Mouse (Mus musculus): ENCODE results near the gene Ap1b1. TPM values are rescaled to one million over a fixed set of nuclear protein-coding genes. Genes with fewer than 3 reads are reported as not detected.

The Ap1b1 gene
- total and polyA plus RNA-seq, 2 experiments from 2014 or later = 29.6 to 39.0 TPM

DNA sequence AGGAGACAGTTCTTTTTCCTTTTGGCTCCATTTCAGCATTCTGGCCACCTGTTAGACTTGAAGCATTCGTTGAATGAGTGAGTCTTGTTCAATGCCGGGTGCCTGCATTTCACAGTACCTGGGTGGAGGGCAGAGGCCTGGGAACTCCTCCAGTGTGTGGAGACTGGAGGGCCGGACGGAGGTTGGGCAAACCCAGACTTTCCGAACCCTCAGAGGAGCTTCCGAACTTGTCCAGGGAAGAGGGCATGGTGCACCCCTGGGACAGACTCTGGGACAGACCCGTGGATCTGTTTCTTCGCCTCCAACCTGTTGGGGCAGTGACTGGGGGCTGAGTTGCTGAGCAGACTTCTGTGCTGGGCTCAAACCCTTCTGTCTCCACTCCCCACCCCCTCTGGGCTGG lies 70.4 kb downstream of the Ap1b1 start:
- H3K27ac ChIP-seq (ENCODE audit: low read depth) = no peak overlapping the region
- no peak overlapping the region for H3K4me3 ChIP-seq (ENCODE audit: low read depth, low read length)
- TF ChIP-seq EP300 (IDR thresholded peaks at IDR 0.05; ENCODE audit: low read depth) = no peak
- TF ChIP-seq CTCF (IDR thresholded peaks at IDR 0.05; ENCODE audit: low read depth) = no peak
- no peaks in the 10 kb centered on the region for H3K36me3 ChIP-seq (replicated peaks; ENCODE audit: control insufficient read depth, insufficient read depth, low read length)
- H3K9me3 ChIP-seq (replicated peaks; ENCODE audit: control insufficient read depth, low read length) = no peaks in the 10 kb centered on the region
- H3K9ac ChIP-seq (replicated peaks; ENCODE audit: low read depth, low read length) = no peak overlapping the region
- peaks cover 46% of the 10 kb centered on the region for H3K27me3 ChIP-seq (ENCODE audit: control insufficient read depth, insufficient read depth, low read length)
- DNase-seq (ENCODE audit: low spot score) (no peak), ATAC-seq (ENCODE audit: insufficient read depth, low read depth) (no peak)
- no peak overlapping the region for H3K4me2 ChIP-seq (ENCODE audit: low read depth, low read length)
- peaks cover 17% of the 10 kb centered on the region for H3K4me1 ChIP-seq (ENCODE audit: control insufficient read depth, insufficient read depth)
- WGBS = 71% methylated on average over 8 of the region's 8 CpGs

DNA sequence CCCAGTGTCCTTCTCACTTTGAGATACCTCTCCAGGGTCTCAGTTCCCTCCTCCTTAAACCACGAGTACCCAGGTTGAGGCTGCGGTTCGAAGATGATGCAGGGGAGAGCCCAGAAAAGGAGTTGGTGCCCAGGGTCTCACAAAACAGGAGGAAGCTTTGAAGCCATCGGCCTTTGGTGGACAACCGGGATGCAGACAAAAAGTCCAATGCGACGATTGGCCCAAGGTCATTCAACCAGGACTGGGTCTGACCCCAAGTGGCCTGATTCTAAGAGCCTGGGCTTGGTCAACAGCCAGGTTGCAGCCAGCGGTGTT lies 70.9 kb downstream of the Ap1b1 start:
- DNase-seq (ENCODE audit: low spot score) (no peak), ATAC-seq (ENCODE audit: insufficient read depth, low read depth) (no peak)
- Histone ChIP-seq H3K4me3 (ENCODE audit: low read depth, low read length) (peak overlapping the region; percentile 56), H3K4me1 (ENCODE audit: control insufficient read depth, insufficient read depth) (peaks cover 21% of the 10 kb centered on the region), H3K9me3 (replicated peaks; ENCODE audit: control insufficient read depth, low read length) (no peaks in the 10 kb centered on the region), H3K9ac (replicated peaks; ENCODE audit: low read depth, low read length) (0 out of 2 replicates have a peak overlapping the region, but pooled peaks have one; percentile 31), H3K4me2 (ENCODE audit: low read depth, low read length) (peak overlapping the region; percentile 97), H3K27me3 (ENCODE audit: control insufficient read depth, insufficient read depth, low read length) (peaks cover 46% of the 10 kb centered on the region), H3K36me3 (replicated peaks; ENCODE audit: control insufficient read depth, insufficient read depth, low read length) (no peaks in the 10 kb centered on the region), H3K27ac (ENCODE audit: low read depth) (no peak overlapping the region)
- TF ChIP-seq EP300 (IDR thresholded peaks at IDR 0.05; ENCODE audit: low read depth) = no peak
- TF ChIP-seq CTCF (IDR thresholded peaks at IDR 0.05; ENCODE audit: low read depth) = no peak
- 24% methylated on average over 8 of the region's 8 CpGs for WGBS

DNA sequence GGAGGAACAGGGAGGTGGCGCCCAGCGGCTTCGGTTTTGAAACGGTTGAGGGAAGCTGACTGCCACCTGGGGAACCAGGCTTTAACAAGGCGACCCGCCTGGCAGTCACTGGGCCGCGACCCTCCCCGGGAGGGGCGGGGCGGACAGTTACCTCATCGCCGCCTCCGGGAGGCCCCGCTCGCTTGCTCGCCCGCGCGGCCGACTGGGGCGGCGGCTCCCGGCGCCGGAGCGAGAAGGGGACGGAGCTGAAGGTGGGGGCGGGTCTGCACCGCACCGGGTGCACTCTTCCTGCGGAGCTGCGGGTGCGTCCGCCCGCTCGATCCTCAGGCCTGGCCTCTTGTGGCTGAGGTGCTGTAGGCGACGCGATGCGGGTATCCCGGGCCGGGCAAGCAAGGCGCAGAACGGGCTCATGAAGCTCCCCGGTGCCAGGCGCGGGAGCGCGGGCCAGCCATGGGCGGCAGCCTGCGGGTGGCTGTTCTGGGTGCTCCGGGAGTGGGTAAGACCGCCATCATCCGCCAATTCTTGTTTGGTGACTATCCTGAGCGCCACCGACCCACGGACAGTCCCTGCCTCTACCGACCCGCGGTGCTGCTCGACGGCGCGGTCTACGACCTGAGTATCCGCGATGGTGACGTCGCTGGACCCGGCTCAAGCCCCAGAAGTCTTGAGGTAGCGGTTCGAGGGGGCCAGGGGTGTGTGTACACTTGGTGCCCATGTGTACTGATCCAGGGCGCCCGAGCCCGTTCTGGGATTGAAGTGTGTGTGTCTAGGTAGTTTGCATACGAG lies 71.4 kb downstream of the Ap1b1 start, which contains the start of gene Rasl10a:
Gene Rasl10a (plus strand): TSS at position 273 of the 786 bp plus-strand sequence.
- Histone ChIP-seq H3K4me1 (ENCODE audit: control insufficient read depth, insufficient read depth) (peaks cover 26% of the 10 kb centered on the region), H3K9ac (replicated peaks; ENCODE audit: low read depth, low read length) (peak within 1 kb of the TSS; percentile 31; the same call in 1 of the 2 replicates), H3K9me3 (replicated peaks; ENCODE audit: control insufficient read depth, low read length) (no peaks in the 10 kb centered on the region), H3K27ac (ENCODE audit: low read depth) (no peak within 1 kb of the TSS), H3K4me2 (ENCODE audit: low read depth, low read length) (peak within 1 kb of the TSS; percentile 97), H3K4me3 (ENCODE audit: low read depth, low read length) (peak within 1 kb of the TSS; percentile 56), H3K36me3 (replicated peaks; ENCODE audit: control insufficient read depth, insufficient read depth, low read length) (no peaks in the 10 kb centered on the region), H3K27me3 (ENCODE audit: control insufficient read depth, insufficient read depth, low read length) (peaks cover 46% of the 10 kb centered on the region)
- WGBS = 2% methylated on average over 56 of the region's 77 CpGs
- ATAC-seq (ENCODE audit: insufficient read depth, low read depth) (peak; percentile 9; the same call in 1 of the 2 replicates), DNase-seq (ENCODE audit: low spot score) (no peak)
- TF ChIP-seq CTCF (IDR thresholded peaks at IDR 0.05; ENCODE audit: low read depth) (no peak), EP300 (IDR thresholded peaks at IDR 0.05; ENCODE audit: low read depth) (no peak)

DNA sequence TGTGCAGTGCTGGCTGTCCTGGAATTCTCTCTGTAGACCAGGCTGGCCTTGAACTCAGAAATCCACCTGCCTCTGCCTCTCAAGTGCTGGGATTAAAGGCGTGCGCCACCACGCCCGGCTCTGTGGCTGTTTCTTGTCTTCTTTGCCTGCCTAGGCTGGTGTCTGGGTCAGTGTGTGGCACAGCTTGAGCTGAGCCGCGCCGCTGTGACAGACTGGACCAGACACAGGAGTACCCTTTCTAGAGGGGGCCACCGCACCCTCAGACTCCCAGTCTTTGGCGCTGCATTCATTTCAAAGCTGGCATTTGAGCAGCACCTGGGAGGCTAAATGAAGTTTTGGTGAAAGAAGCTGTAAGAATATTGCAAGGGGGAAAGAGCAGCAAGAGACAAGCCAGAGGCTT lies 72.2 kb downstream of the Ap1b1 start:
- peaks cover 46% of the 10 kb centered on the region for H3K27me3 ChIP-seq (ENCODE audit: control insufficient read depth, insufficient read depth, low read length)

DNA sequence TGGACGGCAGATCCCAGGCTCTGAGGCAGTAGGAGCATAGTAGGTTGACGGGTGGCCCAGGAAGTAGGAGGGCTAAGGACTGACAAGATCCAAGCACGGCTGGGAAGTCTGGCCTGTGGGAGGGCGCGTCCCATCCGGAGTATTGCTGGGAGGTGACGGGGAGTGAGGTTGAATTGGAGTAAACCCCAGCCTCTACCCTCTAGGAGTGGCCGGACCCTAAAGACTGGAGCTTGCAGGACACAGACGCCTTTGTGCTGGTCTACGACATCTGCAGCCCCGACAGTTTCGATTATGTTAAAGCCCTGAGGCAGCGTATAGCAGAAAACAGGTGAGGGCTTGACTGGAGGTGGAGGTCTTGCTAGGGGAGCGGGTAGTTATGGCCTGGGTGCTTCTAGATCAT lies 72.6 kb downstream of the Ap1b1 start:
- 29% methylated on average over 14 of the region's 14 CpGs for WGBS
- H3K4me1 ChIP-seq (ENCODE audit: control insufficient read depth, insufficient read depth) = peaks cover 36% of the 10 kb centered on the region
- H3K27me3 ChIP-seq (ENCODE audit: control insufficient read depth, insufficient read depth, low read length) = peaks cover 46% of the 10 kb centered on the region
- no peaks in the 10 kb centered on the region for H3K9me3 ChIP-seq (replicated peaks; ENCODE audit: control insufficient read depth, low read length)
- TF ChIP-seq EP300 (IDR thresholded peaks at IDR 0.05; ENCODE audit: low read depth) (no peak), CTCF (IDR thresholded peaks at IDR 0.05; ENCODE audit: low read depth) (no peak)
- ATAC-seq (ENCODE audit: insufficient read depth, low read depth) (no peak), DNase-seq (ENCODE audit: low spot score) (no peak)
- no peaks in the 10 kb centered on the region for H3K36me3 ChIP-seq (replicated peaks; ENCODE audit: control insufficient read depth, insufficient read depth, low read length)
- no peak overlapping the region for H3K9ac ChIP-seq (replicated peaks; ENCODE audit: low read depth, low read length)
- no peak overlapping the region for H3K4me2 ChIP-seq (ENCODE audit: low read depth, low read length)
- no peak overlapping the region for H3K4me3 ChIP-seq (ENCODE audit: low read depth, low read length)
- no peak overlapping the region for H3K27ac ChIP-seq (ENCODE audit: low read depth)

More for the DNA sequence above, 72.2 kb downstream of the Ap1b1 start:
- no peaks in the 10 kb centered on the region for H3K9me3 ChIP-seq (replicated peaks; ENCODE audit: control insufficient read depth, low read length)
- no peak for ATAC-seq (ENCODE audit: insufficient read depth, low read depth)
- TF ChIP-seq CTCF (IDR thresholded peaks at IDR 0.05; ENCODE audit: low read depth) (no peak), EP300 (IDR thresholded peaks at IDR 0.05; ENCODE audit: low read depth) (no peak)
- no peak overlapping the region for H3K4me3 ChIP-seq (ENCODE audit: low read depth, low read length)
- 32% methylated on average over 9 of the region's 9 CpGs for WGBS
- H3K4me2 ChIP-seq (ENCODE audit: low read depth, low read length) = no peak overlapping the region
- H3K4me1 ChIP-seq (ENCODE audit: control insufficient read depth, insufficient read depth) = peaks cover 32% of the 10 kb centered on the region
- no peak for DNase-seq (ENCODE audit: low spot score)
- no peak overlapping the region for H3K27ac ChIP-seq (ENCODE audit: low read depth)
- H3K36me3 ChIP-seq (replicated peaks; ENCODE audit: control insufficient read depth, insufficient read depth, low read length) = no peaks in the 10 kb centered on the region
- no peak overlapping the region for H3K9ac ChIP-seq (replicated peaks; ENCODE audit: low read depth, low read length)
